Mouse (Mus musculus) embryonic facial prominence, embryonic 11.5 days (tissue): ENCODE measurements around the gene Hopx. TPM values are rescaled to one million over a fixed set of nuclear protein-coding genes. Genes with fewer than 3 reads are reported as not detected.

ENCODE experiments used
- ATAC-seq: fragments of 200-750 bp; cut with Nextera tagmentation; replicated peaks from 2 replicates; pipeline ENCODE4 v1.8.0; 2017; ENCODE audit warnings: low read depth; ENCODE audit not compliant: insufficient number of reproducible peaks, low FRiP score, low TSS enrichment
- DNase-seq: peaks from one replicate; pipeline ENCODE4 v3.0.0-alpha.2; 2015; ENCODE audit warnings: low spot score
- H3K27ac ChIP-seq: fragments of 300-500 bp; sonication (generic); replicated peaks from 2 replicates; pipeline ENCODE4 v1.5.1; 2014; ENCODE audit warnings: mild to moderate bottlenecking, low read depth, low read length, control low read depth
- H3K27me3 ChIP-seq: fragments of 300-500 bp; sonication (generic); 2 replicates; pipeline ENCODE4 v1.6.1; 2014; ENCODE audit warnings: mild to moderate bottlenecking, low read length, moderate library complexity, mixed read lengths; ENCODE audit not compliant: control insufficient read depth, insufficient read depth
- H3K36me3 ChIP-seq: fragments of 300-500 bp; sonication (generic); replicated peaks from 2 replicates; pipeline ENCODE4 v1.6.1; 2014; ENCODE audit warnings: low read depth, mild to moderate bottlenecking, low read length, moderate library complexity, mixed read lengths; ENCODE audit not compliant: control insufficient read depth, insufficient read depth
- H3K4me1 ChIP-seq: fragments of 300-500 bp; sonication (generic); 2 replicates; pipeline ENCODE4 v1.6.1; 2014; ENCODE audit warnings: low read length, mixed read lengths; ENCODE audit not compliant: control insufficient read depth, insufficient read depth
- H3K4me2 ChIP-seq: fragments of 300-500 bp; sonication (generic); 2 replicates; pipeline ENCODE4 v1.6.1; 2014; ENCODE audit warnings: low read depth, mild to moderate bottlenecking, control low read depth, low read length, moderate library complexity
- H3K4me3 ChIP-seq: fragments of 300-500 bp; sonication (generic); 2 replicates; pipeline ENCODE4 v1.5.1; 2014; ENCODE audit warnings: low read depth, low read length, control low read depth
- H3K9ac ChIP-seq: fragments of 300-500 bp; sonication (generic); replicated peaks from 2 replicates; pipeline ENCODE4 v1.6.1; 2014; ENCODE audit warnings: mild to moderate bottlenecking, control low read depth, low read length
- H3K9me3 ChIP-seq: fragments of 300-500 bp; sonication (generic); replicated peaks from 2 replicates; pipeline ENCODE4 v1.6.1; 2016; ENCODE audit warnings: mild to moderate bottlenecking, low read length, inconsistent platforms, mixed read lengths; ENCODE audit not compliant: control insufficient read depth
- WGBS: fragments of 180-500 bp; shearing (Covaris S2); extraction: QIAGEN DNeasy Blood & Tissue Kit; methylation state at CpG from one replicate; pipeline ENCODE4 v1.1.7; 2014; 5-methylcytosine and 5-hydroxymethylcytosine counted together
- polyA plus RNA-seq: library from polyadenylated mRNA; unstranded; fragments of >200 nt; fragmentation: Nextera tagmentation; extraction: Ambion mirVana; gene quantifications from 2 replicates; pipeline ENCODE4 v1.2.1, GENCODE M21; 2014

Gene Hopx
- polyA plus RNA-seq, 1 experiment from 2014 or later: 0.31 TPM

DNA sequence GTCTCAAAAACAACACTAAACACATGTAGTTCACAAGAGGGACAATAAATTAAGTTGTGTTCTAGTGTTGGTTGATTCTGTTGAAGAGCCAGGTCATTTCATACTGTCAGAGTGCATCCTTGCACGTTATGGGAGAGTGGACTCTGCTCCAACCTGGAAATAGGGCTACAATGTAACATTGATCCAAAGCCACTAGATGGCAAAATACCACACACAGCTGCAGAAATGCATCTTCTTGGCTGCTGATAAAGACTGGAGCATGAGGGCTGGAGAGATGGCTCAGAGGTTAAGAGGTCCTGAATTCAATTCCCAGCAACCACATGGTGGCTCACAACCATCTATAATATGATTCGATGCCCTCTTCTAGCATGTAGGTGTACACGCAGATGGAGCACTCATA, 43.3 kb downstream of the Hopx start:
- H3K27ac ChIP-seq: no peak overlapping the region
- ATAC-seq: no peak
- H3K9me3 ChIP-seq: no peaks in the 10 kb centered on the region
- 83% methylated on average over 3 of the region's 3 CpGs for WGBS
- no peaks in the 10 kb centered on the region for H3K27me3 ChIP-seq
- no peaks in the 10 kb centered on the region for H3K36me3 ChIP-seq
- no peak overlapping the region for H3K9ac ChIP-seq
- H3K4me3 ChIP-seq: no peak overlapping the region
- H3K4me2 ChIP-seq: no peak overlapping the region
- no peak for DNase-seq
- H3K4me1 ChIP-seq: no peaks in the 10 kb centered on the region

DNA sequence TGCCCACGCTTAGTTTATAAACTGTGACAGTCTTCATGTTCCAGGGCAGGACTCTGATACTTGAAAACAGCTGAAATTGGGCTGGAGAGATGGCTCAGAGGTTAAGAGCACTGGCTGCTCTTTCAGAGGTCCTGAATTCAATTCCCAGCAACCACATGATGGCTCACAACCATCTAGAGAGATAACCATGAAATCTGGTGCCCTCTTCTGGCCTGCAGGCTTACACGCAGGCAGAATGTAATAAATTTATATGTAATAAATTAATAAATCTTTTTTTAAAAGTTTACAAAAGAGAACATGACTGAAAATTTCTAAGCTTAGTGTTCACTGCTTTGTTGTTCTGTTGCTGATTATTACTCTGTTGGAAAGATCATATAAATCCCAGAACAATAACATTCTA, 43.9 kb downstream of the Hopx start:
- 83% methylated on average over 2 of the region's 2 CpGs for WGBS
- no peaks in the 10 kb centered on the region for H3K27me3 ChIP-seq
- no peaks in the 10 kb centered on the region for H3K9me3 ChIP-seq
- DNase-seq (no peak), ATAC-seq (no peak)
- no peak overlapping the region for H3K4me2 ChIP-seq
- no peak overlapping the region for H3K4me3 ChIP-seq
- no peaks in the 10 kb centered on the region for H3K4me1 ChIP-seq
- no peaks in the 10 kb centered on the region for H3K36me3 ChIP-seq
- H3K9ac ChIP-seq: no peak overlapping the region
- no peak overlapping the region for H3K27ac ChIP-seq

DNA sequence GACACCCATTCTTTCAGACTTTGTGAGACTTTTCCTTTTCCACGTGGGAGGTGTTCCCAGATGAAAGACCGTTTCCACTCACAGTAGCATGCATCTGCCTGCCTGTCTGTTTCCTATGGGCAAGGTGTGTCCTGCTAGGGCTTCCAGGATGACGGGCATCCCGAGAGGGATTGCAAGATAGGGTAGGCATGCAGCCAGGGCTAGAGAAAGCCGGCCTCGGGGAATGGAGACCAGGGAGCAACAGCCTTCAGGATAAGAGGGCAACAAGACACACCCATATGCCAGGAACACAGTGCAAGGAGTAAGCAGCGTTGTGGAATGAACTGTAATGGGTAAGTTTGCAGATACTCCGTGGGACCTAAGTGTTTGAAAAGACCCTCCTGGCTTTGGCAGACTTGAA, 47.6 kb downstream of the Hopx start:
- H3K4me2 ChIP-seq: no peak overlapping the region
- H3K9me3 ChIP-seq: no peaks in the 10 kb centered on the region
- H3K27ac ChIP-seq: no peak overlapping the region
- no peaks in the 10 kb centered on the region for H3K27me3 ChIP-seq
- no peaks in the 10 kb centered on the region for H3K4me1 ChIP-seq
- no peak for ATAC-seq
- WGBS: 84% methylated on average over 8 of the region's 8 CpGs
- H3K9ac ChIP-seq: no peak overlapping the region
- no peaks in the 10 kb centered on the region for H3K36me3 ChIP-seq
- no peak overlapping the region for H3K4me3 ChIP-seq
- DNase-seq: no peak

DNA sequence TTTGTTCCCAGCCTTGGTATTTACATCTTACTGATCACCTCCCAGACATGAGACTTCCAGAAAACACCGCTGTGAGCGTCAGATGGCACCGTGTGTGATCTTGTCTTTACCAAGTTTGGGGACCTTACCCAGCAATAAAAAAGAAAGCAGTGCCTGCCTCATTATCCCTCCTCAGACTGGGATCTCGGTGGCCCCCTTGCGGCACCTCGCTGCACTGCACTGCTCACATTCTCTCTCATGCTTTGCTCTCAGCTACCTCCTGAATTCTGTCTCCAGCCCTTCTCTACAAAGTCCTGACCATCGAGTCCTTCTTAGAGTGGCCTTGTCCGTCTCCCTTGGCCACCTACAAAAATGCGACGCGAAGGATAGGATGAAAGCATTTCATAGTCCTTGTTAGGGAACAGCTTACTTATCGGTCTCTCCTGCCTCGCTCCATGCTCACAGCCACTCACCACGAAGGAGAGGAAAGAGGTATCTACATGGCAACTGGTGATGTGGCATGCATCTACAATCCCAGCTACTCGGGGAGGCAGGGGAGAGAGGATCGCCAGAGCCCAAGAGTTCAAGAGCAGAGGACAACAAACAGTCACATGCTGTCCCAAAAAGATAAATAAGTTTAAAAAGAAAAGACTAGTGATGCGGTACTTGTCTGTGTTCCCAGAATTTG, 53.4 kb downstream of the Hopx start:
- H3K9ac ChIP-seq: no peak overlapping the region
- ATAC-seq: no peak
- no peak overlapping the region for H3K4me3 ChIP-seq
- no peak overlapping the region for H3K27ac ChIP-seq
- no peaks in the 10 kb centered on the region for H3K4me1 ChIP-seq
- no peaks in the 10 kb centered on the region for H3K27me3 ChIP-seq
- no peak overlapping the region for H3K4me2 ChIP-seq
- H3K36me3 ChIP-seq: no peaks in the 10 kb centered on the region
- 35% methylated on average over 17 of the region's 17 CpGs for WGBS
- DNase-seq: peak; percentile 48
- H3K9me3 ChIP-seq: no peaks in the 10 kb centered on the region

DNA sequence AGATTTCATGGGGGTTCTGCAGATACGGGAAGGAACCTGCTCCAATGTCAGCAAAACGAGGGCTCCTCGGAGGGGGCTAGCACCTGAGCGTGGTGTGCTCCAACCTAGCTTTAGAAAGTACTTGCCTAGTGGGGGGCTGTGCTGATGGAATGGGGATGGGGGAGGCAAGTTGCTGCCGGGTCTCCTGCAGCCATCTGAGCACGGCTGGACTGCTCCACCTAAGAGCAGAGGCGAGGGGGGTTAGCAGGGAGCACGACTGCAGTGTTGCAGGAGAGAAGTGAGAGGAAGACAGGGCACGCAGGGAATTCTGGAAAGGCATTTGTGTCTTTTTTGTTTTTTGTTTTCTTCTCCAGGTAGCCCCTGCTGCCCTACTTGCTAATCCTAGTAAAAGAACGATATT, 54.6 kb downstream of the Hopx start:
- ATAC-seq (no peak), DNase-seq (no peak)
- Histone ChIP-seq H3K27me3 (no peaks in the 10 kb centered on the region), H3K9ac (no peak overlapping the region), H3K4me3 (no peak overlapping the region), H3K4me2 (no peak overlapping the region), H3K9me3 (no peaks in the 10 kb centered on the region), H3K36me3 (no peaks in the 10 kb centered on the region), H3K4me1 (no peaks in the 10 kb centered on the region), H3K27ac (no peak overlapping the region)
- WGBS: 25% methylated on average over 10 of the region's 10 CpGs

DNA sequence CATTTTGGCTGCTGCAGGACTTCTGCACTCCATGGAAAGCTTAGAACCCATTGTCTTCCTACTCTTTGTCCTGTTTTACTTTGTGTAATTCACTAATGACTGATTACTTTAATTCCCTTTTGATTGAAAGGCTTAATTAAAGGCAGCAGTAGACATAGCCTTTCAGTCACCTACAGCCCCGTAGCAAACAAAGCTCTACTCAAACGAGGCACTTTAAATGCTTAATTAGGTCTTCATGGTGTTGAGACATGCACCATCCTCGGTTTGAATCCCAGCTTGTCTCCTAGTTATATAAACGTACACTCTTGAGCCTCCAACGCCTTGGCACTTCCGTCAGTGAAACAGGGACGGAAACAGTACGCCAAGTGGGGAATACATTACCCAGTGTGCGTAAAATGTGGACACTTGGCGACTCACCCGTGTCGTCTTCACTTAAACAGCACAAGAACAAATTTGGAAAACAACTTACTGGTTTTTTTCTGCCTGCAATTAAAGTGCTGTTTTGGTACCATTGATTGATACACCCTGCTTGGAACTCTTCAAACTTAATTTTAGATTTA, 58.0 kb downstream of the Hopx start:
- WGBS: 48% methylated on average over 12 of the region's 12 CpGs
- no peaks in the 10 kb centered on the region for H3K36me3 ChIP-seq
- DNase-seq (no peak), ATAC-seq (no peak)
- H3K9ac ChIP-seq: no peak overlapping the region
- H3K4me2 ChIP-seq: no peak overlapping the region
- H3K4me1 ChIP-seq: no peaks in the 10 kb centered on the region
- no peaks in the 10 kb centered on the region for H3K27me3 ChIP-seq
- no peak overlapping the region for H3K4me3 ChIP-seq
- H3K9me3 ChIP-seq: no peaks in the 10 kb centered on the region
- no peak overlapping the region for H3K27ac ChIP-seq

DNA sequence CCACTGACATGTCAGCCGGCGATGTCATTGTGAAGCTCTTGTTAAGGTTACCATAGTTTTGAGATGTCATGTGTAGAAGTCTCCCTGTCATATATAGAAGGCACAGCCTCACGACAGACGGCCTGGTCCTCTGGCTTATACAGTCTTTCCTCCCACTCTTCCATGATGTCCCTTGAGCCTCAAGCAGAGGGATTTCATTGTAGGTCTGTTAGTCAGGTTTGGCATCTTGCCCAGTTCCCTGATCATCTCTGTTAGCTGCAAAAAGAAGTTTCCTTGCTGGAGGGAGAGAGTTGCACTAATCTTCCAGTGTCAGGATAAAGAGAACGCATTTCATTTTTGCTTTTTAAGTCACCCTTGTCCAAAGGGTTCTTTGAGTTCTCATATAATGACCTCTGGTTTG, 62.3 kb downstream of the Hopx start:
- H3K9ac ChIP-seq: no peak overlapping the region
- H3K27me3 ChIP-seq: no peaks in the 10 kb centered on the region
- H3K36me3 ChIP-seq: no peaks in the 10 kb centered on the region
- H3K9me3 ChIP-seq: no peaks in the 10 kb centered on the region
- no peak overlapping the region for H3K27ac ChIP-seq
- no peaks in the 10 kb centered on the region for H3K4me1 ChIP-seq
- H3K4me2 ChIP-seq: no peak overlapping the region
- 93% methylated on average over 5 of the region's 5 CpGs for WGBS
- DNase-seq: no peak
- no peak for ATAC-seq
- no peak overlapping the region for H3K4me3 ChIP-seq

DNA sequence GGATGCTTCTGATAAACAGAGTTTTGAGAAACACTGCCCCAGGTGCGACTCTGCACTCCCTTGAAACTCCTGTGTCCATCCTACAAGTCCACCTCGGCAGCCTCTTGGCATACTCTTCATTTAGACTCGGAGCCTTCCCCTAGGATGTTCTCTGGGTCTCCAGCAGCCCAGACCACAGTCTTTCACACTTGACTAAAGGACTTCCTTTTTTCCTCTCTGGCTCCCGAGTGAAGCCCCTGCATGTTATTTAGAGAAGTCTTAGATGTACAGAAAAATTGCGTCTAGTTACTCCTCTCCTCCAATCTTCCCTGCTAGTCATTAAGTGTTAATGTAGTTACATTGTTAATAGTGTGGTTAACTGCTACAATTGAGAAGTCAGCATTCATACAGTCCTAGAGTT, 70.6 kb downstream of the Hopx start:
- Histone ChIP-seq H3K4me1 (no peaks in the 10 kb centered on the region), H3K9ac (no peak overlapping the region), H3K27ac (no peak overlapping the region), H3K9me3 (no peaks in the 10 kb centered on the region), H3K36me3 (no peaks in the 10 kb centered on the region), H3K4me3 (no peak overlapping the region), H3K4me2 (no peak overlapping the region), H3K27me3 (no peaks in the 10 kb centered on the region)
- 80% methylated on average over 5 of the region's 5 CpGs for WGBS
- ATAC-seq: no peak
- no peak for DNase-seq
